Mouse (Mus musculus) large intestine, adult 2 months (tissue): ENCODE measurements at regions not wholly inside any gene's neighbourhood (a gene's known extent, or its start where the extent isn't known, plus 50 kb on each side); places are given as distances from the start of the nearest gene placed in this dataset.
A peak's percentile ranks its signal among the peaks of the same experiment; 100 is the strongest.
"Not testable (repeated sequence)": the region's sequence is repeated elsewhere in the genome, so short reads cannot be mapped to it uniquely, and the experiment has no call there.

ENCODE experiments used
- DNase-seq: peaks from one replicate; pipeline ENCODE4 v3.0.0-alpha.2; 2012; ENCODE audit warnings: low read depth, low spot score
- WGBS: fragments of 180-500 bp; shearing (Covaris S2); methylation state at CpG from one replicate; pipeline ENCODE4 v1.1.7; 2018; 5-methylcytosine and 5-hydroxymethylcytosine counted together

GRCm38 (mm10) chr5:74834401-74834800 is 131.7 kb upstream of the Lnx1 start:
- 63% methylated on average over 2 of the region's 2 CpGs for WGBS
- DNase-seq, result no peak

- DNase-seq, result no peak
- WGBS, result 26% methylated on average over 4 of the region's 4 CpGs
These were observed 131.2 kb upstream of the Lnx1 start for GRCm38 (mm10) chr5:74833887-74834286.

DNA sequence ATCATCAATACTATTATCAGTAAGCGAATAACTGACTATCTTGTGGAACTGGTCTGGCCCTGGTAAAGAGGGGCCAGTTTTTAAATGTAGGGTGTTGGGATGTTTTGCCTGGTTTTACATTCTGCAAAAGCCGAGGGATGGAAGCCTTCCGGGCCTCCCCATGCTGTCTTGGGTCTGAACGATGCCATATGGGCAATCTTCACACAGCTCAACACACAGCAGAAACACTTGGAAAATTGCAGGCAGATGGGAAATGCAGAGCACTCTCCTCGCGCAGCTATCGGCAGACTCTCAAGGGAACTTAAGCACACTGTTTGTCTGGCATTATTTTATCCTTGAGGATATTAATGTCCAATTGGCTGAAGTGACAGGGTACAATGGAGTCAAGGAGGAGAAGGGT is 129.3 kb upstream of the Lnx1 start:
- WGBS, result 92% methylated on average over 7 of the region's 7 CpGs
- DNase-seq, result no peak

DNA sequence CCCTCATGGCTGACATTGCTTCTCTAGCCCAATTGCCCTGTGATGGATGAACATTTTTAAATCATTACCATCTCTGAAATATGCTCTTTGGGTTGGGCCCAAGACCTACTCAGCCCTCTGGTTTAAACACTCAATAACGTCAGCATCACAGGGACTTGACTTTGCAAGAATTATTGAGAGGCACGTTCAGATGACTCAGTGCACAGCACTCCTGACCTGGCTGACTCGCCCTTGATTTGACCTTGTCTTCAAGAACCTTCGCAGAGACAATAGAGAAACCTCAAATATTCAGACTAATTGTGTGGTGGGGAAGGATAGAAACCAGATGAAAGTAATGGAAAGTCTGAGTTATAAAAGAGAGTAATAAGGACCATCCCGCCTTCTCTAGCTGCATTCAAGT is 127.9 kb upstream of the Lnx1 start:
- no peak for DNase-seq
- 54% methylated on average over 5 of the region's 5 CpGs for WGBS

- WGBS, result 83% methylated on average over 9 of the region's 9 CpGs
- DNase-seq, result no peak
These were observed 126.3 kb upstream of the Lnx1 start for GRCm38 (mm10) chr5:74829003-74829402.

DNA sequence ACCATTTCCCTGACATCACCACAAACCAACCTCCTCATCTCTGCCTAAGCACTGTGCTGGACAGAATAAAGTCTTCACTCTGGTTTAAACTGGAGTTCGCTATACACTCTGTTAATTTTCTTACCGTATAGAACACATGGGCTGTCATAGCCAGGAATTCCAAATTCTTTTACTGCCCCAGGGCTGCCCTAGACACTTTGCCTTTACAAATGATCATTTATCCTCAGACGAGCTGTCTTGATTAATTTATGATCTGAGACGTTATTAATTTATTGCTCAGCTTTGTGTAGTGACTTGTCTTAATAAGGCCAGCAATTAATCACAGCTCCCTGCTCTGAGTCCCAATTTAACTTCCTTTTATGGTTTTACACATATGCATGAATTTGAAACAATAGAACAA is 125.2 kb upstream of the Lnx1 start:
- 61% methylated on average over 4 of the region's 4 CpGs for WGBS
- no peak for DNase-seq

DNA sequence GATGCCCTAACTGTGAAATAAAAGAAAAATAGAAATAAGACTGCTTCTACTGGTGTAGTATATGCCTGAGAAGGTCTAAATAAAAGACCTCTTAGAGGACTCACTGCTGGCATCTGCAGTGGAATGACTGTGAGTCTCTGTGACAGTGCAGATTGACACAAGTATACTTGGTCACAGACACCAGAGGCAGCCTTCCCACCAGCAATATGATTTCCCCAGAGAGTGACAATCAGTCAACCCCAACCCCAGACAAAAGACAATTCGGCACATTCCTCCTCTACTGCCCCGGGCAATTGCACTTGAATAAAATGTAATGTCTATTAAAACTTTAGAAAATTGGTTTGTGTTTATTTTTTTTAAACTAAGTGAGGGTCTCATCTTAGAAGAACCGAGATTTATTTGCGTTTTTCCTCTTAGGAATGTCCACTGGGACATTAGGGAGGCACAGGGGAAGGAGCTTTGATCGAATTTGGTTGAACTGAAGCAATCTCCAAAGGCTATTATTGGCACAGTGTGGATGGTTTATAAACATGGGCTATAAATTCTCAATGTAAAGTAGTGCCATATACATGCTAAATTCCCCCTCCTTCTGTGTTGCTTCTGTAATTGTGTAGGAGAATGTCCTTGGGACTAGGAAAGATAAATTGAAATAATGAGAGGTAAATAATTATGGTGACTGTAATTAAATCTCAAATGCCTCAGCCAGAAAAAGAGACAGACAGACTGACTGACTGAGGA is 123.0 kb upstream of the Lnx1 start:
- WGBS, result 67% methylated on average over 5 of the region's 5 CpGs
- DNase-seq, result no peak

DNA sequence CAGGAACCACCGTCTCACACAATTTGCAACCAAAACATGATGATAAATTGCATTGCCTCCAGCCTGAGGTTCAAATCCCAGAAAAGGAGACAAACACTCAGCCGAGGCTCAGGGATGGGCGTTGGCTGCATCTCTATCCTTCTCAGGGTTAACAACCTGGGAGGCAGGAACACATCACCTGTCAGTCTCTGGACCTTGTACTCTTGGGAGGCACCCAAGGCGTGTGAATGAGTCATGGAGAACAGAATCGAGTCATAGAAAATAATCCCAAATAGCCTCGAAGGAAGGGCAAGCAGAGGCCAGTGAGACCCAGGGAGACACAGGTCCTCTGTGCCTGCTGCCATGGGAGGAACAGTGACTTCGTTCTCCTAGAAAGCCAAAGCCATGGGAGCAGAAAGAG is 121.0 kb upstream of the Lnx1 start:
- peak; percentile 84 for DNase-seq
- WGBS, result 29% methylated on average over 7 of the region's 7 CpGs

DNA sequence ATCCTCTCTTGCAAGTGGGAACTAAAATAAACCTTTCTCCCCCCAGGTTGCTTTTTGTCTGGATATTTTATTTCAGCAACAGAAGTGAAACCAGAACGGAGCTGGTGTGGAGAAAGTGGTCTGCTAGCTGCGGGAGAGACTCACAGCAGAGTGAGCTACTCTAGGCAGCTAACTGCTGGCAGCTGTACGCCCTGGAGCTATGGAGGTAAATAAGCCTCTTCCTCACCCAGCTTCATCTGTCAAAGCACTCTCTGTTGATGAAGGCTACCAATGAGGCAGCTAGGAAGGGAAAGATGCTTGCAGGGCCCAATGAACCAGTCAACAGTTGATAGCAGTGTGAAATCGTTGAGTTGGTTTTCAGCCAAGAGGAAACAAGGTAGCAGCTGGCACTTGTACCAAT is 119.3 kb upstream of the Lnx1 start:
- 43% methylated on average over 4 of the region's 4 CpGs for WGBS
- peak; percentile 27 for DNase-seq

- WGBS, result 25% methylated on average over 5 of the region's 5 CpGs
- no peak for DNase-seq
These were observed 113.8 kb upstream of the Lnx1 start for GRCm38 (mm10) chr5:74816523-74816922.

DNA sequence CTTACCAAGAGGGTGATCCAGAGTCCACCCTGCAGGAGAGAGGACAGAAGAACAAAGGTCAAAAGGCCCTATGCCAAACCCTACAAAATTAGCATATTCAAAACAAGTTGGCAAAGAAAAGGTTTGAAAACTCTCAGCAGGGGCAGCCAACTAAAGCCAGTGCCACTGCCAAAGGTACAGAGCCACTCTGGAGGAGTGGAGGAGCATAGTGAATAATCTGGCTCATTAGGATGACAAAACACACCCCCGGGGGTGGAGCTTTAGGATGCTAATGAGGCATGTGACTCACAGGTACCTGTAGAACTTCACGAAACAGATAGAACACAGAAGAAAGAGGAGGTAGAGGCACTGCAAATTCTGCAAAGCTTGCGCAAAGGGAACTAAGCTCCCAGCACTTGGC is 110.7 kb upstream of the Lnx1 start:
- no peak for DNase-seq
- WGBS, result 49% methylated on average over 3 of the region's 3 CpGs

DNA sequence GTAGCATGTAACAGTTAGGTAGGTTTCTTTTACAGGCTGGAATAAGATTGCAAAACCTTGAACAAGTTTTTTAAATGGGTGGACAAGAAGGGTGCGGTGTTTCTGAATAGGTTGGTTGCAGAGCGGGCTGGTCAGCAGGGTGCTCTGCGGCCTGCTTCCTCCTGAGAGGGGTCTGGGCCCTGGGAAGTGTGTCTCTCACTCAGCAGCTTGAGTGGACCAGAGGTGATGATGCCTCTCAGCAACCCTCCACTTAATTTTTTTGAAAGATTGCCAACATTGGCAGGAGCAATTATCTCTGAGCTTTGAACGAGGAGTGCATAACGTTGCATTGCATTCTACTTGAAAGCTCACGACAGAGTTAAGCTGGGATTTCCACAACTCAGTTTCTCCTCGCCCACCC is 108.3 kb upstream of the Lnx1 start:
- DNase-seq, result no peak
- WGBS, result 72% methylated on average over 7 of the region's 7 CpGs

DNA sequence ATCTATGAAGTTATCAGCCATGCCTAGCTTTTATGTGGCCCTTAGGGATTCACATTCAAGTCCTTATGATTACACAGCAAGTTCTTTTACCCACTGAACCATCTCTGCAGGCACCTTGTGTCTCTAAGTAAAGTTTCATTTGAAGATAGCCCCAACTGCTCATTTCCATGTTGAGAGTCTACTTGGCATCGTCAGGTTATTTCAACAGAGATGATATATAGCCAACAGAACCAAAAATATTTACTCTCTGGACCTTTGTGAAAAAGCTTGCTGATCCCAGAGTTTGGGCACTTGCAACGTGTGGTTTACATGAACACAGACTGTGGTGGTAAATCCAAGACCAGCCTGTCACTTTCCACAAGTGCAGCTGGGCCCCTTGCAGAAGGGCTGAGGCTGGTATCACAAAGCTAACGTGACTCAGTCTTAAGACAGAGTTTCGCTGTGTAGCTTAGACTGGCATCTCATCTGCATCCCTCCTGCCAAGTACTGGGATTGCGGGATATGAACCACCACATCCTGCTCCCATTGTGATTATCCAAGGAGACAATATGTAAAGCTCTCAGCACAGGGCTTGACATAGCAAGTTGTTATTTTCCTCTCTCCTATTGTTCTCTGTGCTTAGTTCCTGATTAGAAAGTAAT is 105.0 kb upstream of the Lnx1 start:
- WGBS, result 67% methylated on average over 5 of the region's 5 CpGs
- no peak for DNase-seq

DNA sequence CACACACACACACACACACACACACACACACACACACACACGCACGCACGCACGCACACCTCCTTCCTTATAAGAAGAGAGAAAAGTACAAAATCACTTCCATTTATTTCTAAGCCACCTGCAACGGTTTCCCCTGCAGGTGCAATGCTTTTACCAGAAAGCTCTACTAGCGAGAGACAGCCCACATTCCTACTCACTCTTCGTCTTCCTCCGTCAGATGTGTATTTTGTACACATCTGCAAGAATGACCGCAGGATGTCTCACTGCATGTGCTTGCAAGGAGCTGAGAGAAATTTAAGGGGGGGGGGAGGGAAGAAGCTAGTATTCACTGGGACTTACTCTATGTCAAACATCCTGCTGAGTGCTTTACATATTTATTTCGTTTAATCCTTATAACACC is 99.2 kb upstream of the Lnx1 start:
- whole genome bisulfite sequencing, result 82% methylated on average over 10 of the region's 10 CpGs

DNA sequence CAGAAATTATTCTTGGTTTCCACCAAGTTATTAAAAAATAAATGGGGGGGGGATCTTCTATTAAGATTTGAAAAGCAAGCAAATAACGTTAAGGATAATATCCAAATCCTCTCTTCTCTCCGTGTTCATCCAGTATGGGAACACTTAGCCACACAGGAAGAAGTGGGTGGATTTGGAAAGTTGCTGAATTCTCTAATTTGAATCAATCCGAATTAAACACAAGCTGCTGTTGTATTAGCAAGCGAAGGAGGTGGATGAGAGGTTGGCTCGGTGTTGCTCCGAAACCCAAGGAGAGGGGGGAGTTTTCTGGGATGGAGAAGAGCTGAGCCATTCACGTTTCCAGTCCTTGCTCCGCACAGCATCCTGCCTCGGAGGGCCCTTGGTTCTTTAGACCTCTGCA is 97.6 kb upstream of the Lnx1 start:
- no peak for DNase-seq

More for the DNA sequence above, 99.2 kb upstream of the Lnx1 start:
- DNase-seq, result no peak

GRCm38 (mm10) chr5:74796421-74797067 is 93.8 kb upstream of the Lnx1 start:
- 49% methylated on average over 8 of the region's 8 CpGs for WGBS
- DNase-seq, result no peak

More for the DNA sequence above, 97.6 kb upstream of the Lnx1 start:
- 61% methylated on average over 9 of the region's 9 CpGs for WGBS

GRCm38 (mm10) chr5:74794726-74795125 is 92.0 kb upstream of the Lnx1 start:
- WGBS, result 78% methylated on average over 4 of the region's 4 CpGs
- DNase-seq, result no peak

DNA sequence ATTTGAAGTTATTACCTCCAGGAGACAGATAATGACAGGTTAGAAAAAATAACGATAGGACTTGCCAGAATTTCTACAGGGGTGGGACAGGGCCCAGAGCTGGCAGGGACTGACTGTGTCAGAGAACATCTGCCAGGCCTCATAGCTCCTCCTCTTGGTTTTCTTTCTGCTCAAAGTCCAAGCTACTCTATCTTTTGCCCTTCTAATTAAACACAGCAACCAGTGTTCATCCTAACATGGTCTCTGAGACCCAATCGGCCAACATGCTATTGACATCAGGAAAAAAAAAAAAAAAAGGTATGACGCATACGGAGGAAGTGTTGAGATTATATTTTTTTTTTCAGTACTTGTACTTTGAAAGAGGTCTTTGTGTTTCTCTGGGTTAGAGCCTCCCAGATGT is 90.7 kb upstream of the Lnx1 start:
- DNase-seq, result no peak
- 20% methylated on average over 4 of the region's 4 CpGs for WGBS

DNA sequence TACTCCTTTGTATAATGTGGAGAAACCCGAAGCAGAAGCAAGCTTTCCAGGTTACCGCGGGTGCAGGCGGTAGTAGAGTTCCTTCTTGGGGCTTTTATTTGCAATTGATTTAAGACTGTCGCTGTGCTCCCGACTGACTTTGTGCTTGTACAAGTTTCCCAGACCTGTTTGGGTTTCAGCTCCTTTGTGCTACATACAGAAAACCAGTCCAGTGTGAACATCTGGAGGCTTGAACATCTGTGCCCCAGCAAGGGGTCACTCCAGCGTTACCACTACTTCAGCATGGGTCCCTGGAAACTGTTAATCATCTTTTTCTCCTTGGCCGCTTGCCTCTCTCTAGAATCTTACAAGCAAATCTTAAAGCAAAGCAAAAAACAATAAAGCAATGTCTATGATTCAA is 90.2 kb upstream of the Lnx1 start:
- WGBS, result 33% methylated on average over 8 of the region's 8 CpGs

DNA sequence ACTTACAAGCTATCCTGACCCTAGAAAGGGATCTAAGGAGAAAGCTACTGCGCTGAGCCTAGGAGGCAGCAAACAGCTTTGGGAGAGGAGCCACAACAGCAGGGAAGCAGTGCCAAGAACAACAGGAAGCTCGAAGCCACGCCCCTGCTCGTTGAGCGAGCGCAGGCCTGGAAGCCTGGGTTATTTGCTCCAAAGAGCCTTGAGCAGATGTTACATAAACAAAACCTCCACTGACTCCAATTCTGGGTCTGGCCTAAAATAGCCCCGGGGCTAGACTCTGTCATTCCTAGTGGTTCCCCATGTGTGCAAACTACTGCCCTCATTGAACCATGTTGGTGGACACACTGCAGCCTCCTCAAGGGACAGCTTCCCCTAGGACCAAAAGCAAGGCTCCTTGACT is 89.6 kb upstream of the Lnx1 start:
- whole genome bisulfite sequencing, result 2% methylated on average over 7 of the region's 7 CpGs
- peak; percentile 58 for DNase-seq

More for the DNA sequence above, 90.2 kb upstream of the Lnx1 start:
- DNase-seq, result no peak

DNA sequence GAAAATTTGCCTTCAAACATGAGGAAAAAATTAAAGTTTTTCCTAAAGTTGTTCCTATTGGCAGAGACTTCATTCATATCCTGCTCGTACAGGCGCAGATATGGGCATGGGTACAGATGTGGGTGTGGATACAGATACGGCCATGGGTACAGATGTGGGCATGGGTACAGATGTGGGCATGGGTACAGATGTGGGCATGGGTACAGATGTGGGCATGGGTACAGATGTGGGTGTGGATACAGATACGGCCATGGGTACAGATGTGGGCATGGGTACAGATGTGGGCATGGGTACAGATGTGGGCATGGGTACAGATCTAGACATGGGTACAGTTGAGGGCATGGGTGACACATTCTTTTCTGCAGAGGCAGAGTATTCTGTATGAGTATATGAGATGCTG is 87.8 kb upstream of the Lnx1 start:
- WGBS, result 93% methylated on average over 4 of the region's 4 CpGs
- not testable (repeated sequence) for DNase-seq
